Mouse (Mus musculus): ENCODE data around the gene Olfr694. TPM values are rescaled to one million over a fixed set of nuclear protein-coding genes. Genes with fewer than 3 reads are reported as not detected.

Olfr694 gene
- polyA plus RNA-seq, 1 experiment from 2014 or later: not detected

Other genes starting within 250 kb of the Olfr694 start
- gene Olfr693, start 11.2 kb downstream of the Olfr694 start, polyA plus RNA-seq (2014; fragmentation: Nextera tagmentation; extraction: Ambion mirVana): not detected in 2 replicates
- not detected in 2 replicates for gene Olfr695, start 24.6 kb upstream of the Olfr694 start, polyA plus RNA-seq (2014; fragmentation: Nextera tagmentation; extraction: Ambion mirVana)
- not detected in 2 replicates for gene Olfr697, start 50.6 kb upstream of the Olfr694 start, polyA plus RNA-seq (2014; fragmentation: Nextera tagmentation; extraction: Ambion mirVana)
- not detected in 2 replicates for gene Olfr698, start 63.6 kb upstream of the Olfr694 start, polyA plus RNA-seq (2014; fragmentation: Nextera tagmentation; extraction: Ambion mirVana)
- not detected in 2 replicates for gene Olfr699, start 101.4 kb upstream of the Olfr694 start, polyA plus RNA-seq (2014; fragmentation: Nextera tagmentation; extraction: Ambion mirVana)
- not detected in 2 replicates for gene Olfr700, start 117.0 kb upstream of the Olfr694 start, polyA plus RNA-seq (2014; fragmentation: Nextera tagmentation; extraction: Ambion mirVana)
- not detected in 2 replicates for gene Olfr701, start 122.3 kb upstream of the Olfr694 start, polyA plus RNA-seq (2014; fragmentation: Nextera tagmentation; extraction: Ambion mirVana)
- gene Olfr702, start 142.1 kb upstream of the Olfr694 start, polyA plus RNA-seq (2014; fragmentation: Nextera tagmentation; extraction: Ambion mirVana): not detected in 2 replicates
- gene Olfr703, start 151.5 kb upstream of the Olfr694 start, polyA plus RNA-seq (2014; fragmentation: Nextera tagmentation; extraction: Ambion mirVana): not detected in 2 replicates
- gene Olfr704, start 171.4 kb upstream of the Olfr694 start, polyA plus RNA-seq (2014; fragmentation: Nextera tagmentation; extraction: Ambion mirVana): not detected in 2 replicates
- gene Olfr705, start 185.1 kb upstream of the Olfr694 start, polyA plus RNA-seq (2014; fragmentation: Nextera tagmentation; extraction: Ambion mirVana): not detected in 2 replicates
- gene Olfr706, start 196.3 kb upstream of the Olfr694 start, polyA plus RNA-seq (2014; fragmentation: Nextera tagmentation; extraction: Ambion mirVana): not detected in 2 replicates
- not detected in 2 replicates for gene Olfr707, start 209.4 kb upstream of the Olfr694 start, polyA plus RNA-seq (2014; fragmentation: Nextera tagmentation; extraction: Ambion mirVana)
- not detected in 2 replicates for gene Olfr1532-ps1, start 216.2 kb upstream of the Olfr694 start, polyA plus RNA-seq (2014; fragmentation: Nextera tagmentation; extraction: Ambion mirVana)
- not detected in 2 replicates for gene Olfr709-ps1, start 240.4 kb upstream of the Olfr694 start, polyA plus RNA-seq (2014; fragmentation: Nextera tagmentation; extraction: Ambion mirVana)